Mouse (Mus musculus): ENCODE data around the gene Sipa1l2.

Gene Sipa1l2

GRCm38 (mm10) chr8:125569533-125570365, at the start of gene Sipa1l2:
Gene Sipa1l2, minus strand, starts transcription at chr8:125569808.
- in situ Hi-C loops (cut with MboI; ENCODE audit: low pct_unique_long_range_greater_than_20kb in 1 of 2, low sequenced_read_pairs in 2 of 2, unreplicated experiment in 1 of 2) = loop anchor here (5.0 to 10.0 kb wide), 2 partner anchors 298 to 385 kb away; no protein-coding TSS in a partner anchor

DNA sequence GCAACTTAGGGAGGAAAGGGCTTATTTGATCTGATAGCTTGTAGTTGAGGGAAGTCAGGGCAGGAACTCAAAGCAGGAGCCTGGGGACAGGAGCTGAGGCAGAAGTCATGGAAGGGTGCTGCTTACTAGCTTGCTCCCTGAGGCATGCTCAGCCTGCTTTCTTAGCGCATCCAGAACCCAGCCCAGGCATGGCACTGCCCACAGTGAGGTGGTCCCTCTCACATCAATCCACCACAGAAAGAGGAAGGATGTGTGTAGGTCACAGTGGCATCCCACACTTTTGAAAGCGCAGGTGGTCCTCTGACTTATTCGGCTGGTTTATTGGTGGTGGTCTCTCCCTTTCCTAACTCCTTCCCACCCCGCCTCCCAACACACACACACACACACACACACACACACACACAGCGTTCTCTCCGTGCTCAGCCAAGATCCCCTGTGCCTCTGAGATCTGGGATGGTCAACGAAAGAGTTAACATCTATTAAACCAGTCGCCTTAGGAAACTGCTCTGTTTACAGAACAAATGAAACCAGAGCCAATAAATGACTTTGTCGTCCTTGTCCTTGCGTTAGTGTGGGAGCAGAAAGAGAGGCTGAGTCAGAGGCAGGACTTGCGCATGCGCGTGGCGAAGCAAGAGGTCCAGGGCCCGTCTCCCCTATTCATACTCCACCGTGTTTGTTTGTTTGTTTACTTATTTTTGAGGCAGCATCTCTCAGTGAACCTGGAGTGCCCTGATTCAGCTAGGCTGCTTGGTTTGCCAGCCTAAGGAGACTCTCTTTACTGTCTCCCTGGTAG, 49.1 kb upstream of the Sipa1l2 start:
- in situ Hi-C loops (cut with MboI; ENCODE audit: low pct_unique_long_range_greater_than_20kb in 1 of 2, low sequenced_read_pairs in 2 of 2, unreplicated experiment in 1 of 2) = no loop called here

DNA sequence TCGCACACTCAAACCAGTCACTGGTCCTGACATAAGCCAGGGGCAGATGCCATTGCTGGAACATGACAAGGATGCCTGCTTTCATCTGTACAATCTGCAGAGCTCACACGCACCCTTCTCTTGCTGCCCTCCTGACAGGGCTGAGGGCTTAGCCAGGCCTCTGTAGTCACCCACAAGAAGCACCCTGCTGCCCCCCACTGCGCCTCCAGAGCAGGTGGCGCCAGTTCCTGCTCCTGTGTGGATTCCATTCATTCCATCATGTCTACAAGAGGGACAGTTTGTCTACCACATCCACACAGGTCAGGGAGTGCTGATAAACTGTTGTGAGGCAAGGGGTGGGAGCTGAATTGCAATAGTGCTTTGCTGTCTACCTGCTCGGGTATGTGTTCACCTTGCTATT, 47.3 kb upstream of the Sipa1l2 start:
- in situ Hi-C loops (cut with MboI; ENCODE audit: low pct_unique_long_range_greater_than_20kb in 1 of 2, low sequenced_read_pairs in 2 of 2, unreplicated experiment in 1 of 2) = no loop called here

DNA sequence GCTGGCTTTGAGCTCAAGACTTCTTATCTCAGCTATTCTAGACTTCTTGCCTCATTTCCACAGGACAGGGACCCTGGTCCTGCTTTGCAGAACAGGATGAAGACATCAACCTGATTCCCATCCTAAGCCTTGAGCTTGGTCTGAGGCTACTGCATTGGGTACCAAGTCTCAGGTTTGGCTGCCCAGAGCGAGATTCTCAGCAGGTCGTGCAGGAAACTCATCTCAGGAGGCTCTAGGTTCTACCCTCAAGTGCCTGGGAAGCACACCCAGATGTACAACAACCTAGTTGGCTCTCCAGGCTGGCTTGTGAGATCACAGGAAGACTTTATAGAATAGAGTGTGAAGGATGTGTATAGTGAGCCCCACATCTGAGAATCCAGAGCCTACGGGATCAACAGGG, 46.4 kb upstream of the Sipa1l2 start:
- in situ Hi-C loops (cut with MboI; ENCODE audit: low pct_unique_long_range_greater_than_20kb in 1 of 2, low sequenced_read_pairs in 2 of 2, unreplicated experiment in 1 of 2) = no loop called here

DNA sequence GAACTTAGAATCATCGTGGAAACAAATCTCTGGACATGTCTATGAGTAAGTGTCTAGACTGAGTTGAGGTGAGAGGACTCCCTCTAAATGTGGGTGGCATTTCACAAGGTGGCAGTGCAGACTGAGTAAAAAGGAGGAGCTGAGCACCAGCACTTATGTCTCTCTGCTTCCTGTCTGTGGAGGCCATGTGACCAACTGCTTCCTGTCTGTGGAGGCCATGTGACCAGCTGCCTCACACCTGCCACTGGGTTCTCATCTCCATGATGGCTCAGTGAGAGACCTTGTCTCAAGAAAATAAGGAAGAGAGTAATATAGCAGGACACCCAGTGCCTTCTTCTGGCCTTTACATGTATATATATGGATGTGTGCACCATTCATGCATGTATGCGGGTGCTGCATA, 43.9 kb upstream of the Sipa1l2 start:
- in situ Hi-C loops (cut with MboI; ENCODE audit: low pct_unique_long_range_greater_than_20kb in 1 of 2, low sequenced_read_pairs in 2 of 2, unreplicated experiment in 1 of 2) = no loop called here

DNA sequence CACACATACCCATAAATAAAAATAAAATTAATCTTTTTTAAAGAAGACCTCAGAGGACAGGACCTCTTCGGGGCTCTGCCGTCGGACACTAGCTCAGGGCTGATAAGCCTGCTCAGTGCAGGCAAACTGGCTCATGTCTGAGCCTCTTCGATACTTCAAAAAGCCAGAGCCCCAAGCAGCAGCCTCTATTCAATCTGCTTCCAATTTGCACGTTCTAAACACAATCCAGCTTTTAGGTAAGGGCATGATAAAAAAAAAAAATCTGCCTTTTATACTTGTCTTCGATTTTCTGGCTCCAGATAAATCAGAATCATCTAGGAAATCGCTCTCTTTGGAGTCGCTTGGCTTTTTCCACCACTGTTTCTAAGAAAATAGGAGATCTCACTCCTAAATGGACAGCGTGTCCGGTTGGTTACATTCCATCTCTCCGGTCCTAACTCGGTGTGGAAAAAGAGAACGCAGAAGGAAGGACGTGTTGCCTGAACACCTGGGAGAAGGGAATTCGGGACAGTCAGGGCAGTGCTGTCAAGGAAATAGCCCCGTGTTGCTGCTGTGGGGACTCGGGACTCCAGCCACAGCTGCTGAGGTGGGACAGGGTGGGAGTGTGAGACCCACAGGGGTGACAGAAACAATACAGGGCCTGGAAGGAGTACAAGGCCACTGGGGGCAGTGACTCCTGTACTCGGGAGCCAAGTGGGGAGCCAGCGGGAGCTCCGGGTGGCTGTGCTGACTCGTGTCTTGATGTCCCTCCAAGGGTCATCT, 42.4 kb upstream of the Sipa1l2 start:
- in situ Hi-C loops (cut with MboI; ENCODE audit: low pct_unique_long_range_greater_than_20kb in 1 of 2, low sequenced_read_pairs in 2 of 2, unreplicated experiment in 1 of 2) = no loop called here

DNA sequence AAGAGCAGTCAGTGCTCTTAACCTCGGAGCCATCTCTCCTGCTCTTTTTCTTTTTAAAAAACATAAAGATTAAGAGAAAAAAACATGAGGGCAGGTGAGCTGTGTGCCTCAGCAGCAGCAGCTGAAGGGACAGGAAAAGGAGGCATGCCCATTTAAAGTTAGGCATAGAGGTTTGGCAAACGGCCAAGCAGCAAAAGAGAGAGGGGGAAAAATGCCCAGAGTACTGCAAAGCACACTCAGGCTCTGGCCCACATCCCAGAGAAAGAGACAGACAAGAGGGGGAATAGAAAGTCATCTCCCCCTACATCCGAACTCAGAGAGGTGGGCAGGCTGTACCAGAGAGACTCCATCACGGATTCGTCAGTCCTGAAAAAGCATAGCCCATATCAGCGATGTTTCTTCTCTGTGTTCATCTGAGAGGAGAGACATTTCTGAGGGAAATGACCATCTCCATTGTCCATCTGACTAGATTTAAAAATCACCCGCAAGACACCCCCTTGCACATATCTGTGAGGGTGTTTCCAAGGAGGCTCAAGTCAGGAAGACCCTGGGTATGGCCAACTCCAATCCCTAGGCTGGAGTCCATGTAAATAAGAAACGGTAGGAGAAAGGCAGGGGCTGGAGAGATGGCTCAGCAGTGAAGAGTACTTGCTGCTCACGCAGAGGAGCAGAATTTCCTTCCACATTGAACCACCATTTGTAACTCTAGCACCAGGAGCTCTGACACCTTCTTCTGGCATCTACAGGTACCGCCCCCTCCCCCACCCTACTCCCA, 41.6 kb upstream of the Sipa1l2 start:
- in situ Hi-C loops (cut with MboI; ENCODE audit: low pct_unique_long_range_greater_than_20kb in 1 of 2, low sequenced_read_pairs in 2 of 2, unreplicated experiment in 1 of 2) = no loop called here

DNA sequence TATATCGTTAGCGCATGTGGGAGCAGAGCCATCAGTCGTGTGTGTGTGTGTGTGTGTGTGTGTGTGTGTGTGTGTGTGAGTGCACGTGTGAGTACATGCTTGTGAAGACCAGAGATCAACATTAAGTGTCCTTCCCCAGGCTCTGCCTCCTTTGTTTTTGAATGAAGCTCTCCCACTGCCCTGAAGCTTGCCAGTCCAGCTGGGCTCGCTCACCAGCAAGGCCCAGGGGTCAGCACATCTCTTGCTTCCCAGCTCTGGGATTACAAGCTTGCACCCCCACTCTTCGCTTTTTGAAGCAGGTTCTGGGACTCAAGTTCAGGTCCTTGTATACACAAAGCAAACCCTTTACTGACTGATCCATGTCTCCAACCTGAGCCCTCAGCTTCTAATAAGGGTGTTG, 40.1 kb upstream of the Sipa1l2 start:
- in situ Hi-C loops (cut with MboI; ENCODE audit: low pct_unique_long_range_greater_than_20kb in 1 of 2, low sequenced_read_pairs in 2 of 2, unreplicated experiment in 1 of 2) = no loop called here

GRCm38 (mm10) chr8:125607714-125608223, 38.2 kb upstream of the Sipa1l2 start:
- in situ Hi-C loops (cut with MboI; ENCODE audit: low pct_unique_long_range_greater_than_20kb in 1 of 2, low sequenced_read_pairs in 2 of 2, unreplicated experiment in 1 of 2) = no loop called here

DNA sequence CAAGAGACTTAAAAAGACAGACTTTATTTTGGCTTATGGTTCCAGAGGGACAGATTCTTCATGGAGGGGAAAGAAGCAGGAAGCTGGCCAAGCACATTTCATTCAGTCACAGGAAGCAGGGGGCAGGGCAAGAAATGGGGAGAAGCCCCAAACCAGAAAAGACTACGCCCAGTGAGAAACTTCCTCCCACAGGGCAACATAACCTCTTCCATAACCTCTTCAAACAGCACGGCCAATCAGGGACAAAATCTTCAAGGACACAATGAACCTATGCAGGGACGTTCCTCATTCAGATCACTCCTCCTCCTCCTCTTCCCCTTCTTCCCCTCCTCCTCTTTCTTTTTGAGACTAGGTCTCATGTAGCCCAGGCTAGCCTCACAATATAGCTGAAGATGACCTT, 37.3 kb upstream of the Sipa1l2 start:
- in situ Hi-C loops (cut with MboI; ENCODE audit: low pct_unique_long_range_greater_than_20kb in 1 of 2, low sequenced_read_pairs in 2 of 2, unreplicated experiment in 1 of 2) = no loop called here

DNA sequence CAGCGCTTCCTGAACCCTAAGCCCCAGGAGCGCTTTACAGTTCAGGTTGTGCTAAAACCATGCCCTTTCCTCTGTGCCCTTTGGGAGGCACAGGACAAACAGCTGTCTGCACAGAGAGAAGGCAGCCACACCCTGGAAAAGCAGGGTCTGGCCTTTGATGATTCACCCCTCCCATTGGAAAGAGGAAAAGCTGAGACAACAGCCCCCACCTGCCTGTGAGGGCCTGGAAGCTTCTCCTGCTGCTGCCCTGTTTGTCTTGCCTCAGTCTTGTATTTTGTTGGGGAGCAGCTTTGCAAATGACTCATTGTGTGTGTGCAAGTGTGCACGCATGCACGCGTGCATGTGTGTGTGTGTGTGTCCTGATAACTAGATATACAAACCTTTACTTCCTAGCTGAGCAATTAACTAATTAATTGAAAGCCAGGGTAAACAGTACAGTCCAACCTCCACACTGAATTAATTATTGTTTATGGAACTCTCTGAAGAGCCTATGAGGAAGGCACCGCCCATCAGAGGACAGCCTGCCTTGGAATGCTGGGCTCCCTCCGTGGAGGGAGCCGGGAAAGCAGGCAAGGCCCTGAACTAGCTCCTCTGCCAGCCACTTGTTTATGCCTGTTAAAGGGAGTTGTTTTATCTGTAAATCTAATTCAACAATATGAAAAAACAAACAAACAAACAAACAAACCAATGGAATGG, 35.4 kb upstream of the Sipa1l2 start:
- in situ Hi-C loops (cut with MboI; ENCODE audit: low pct_unique_long_range_greater_than_20kb in 1 of 2, low sequenced_read_pairs in 2 of 2, unreplicated experiment in 1 of 2) = no loop called here

DNA sequence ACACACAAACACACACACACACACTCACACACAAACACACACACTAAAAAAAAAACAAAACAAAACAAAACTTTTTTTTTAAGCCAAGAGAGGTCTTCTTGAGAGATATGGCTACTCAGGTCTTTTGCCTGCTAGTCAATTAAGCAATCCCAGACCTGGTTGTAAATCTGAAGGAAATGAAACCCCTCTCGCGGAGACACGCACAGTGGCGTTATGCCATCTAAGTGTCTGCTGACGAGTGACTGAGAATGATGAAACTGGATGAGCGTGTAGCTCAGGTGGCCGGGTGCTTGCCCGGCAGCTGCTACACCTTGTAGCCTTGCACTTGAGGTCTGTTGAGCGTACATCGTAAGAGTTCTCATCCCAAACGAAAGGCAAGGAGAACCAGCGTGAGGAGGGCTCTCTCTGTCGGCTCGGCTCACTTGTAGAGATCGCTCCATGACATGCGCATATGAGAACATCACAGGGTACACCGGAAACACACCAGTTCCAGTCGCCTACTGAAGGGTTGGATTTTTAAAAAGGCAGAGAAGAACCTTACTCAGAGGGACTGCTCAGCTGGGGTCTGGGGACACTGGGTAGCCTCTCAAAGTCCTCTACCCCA, 34.7 kb upstream of the Sipa1l2 start:
- in situ Hi-C loops (cut with MboI; ENCODE audit: low pct_unique_long_range_greater_than_20kb in 1 of 2, low sequenced_read_pairs in 2 of 2, unreplicated experiment in 1 of 2) = no loop called here

DNA sequence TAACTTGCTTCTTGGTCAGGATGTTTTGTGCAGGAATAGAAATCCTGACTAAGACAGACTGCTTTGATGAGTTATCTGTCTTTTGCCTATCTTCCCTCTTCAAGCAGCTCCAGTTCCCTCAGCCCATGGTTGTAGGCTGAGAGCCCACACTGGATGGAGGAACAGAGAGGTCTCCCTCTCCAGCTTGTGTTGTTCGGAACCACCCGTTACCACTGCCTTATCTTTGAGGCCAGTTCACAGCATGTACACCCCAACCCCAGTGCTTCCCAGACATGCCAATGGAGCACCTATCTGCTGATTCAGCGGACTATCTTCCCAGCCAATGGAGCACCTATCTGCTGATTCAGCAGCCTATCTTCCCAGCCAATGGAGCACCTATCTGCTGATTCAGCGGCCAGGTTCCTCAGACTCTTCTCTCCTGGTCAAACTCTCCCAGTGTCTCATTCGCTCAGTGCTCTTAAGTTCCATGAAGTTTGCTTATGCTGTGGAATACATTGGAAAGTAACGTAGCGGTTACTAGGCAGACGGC, 33.8 kb upstream of the Sipa1l2 start:
- in situ Hi-C loops (cut with MboI; ENCODE audit: low pct_unique_long_range_greater_than_20kb in 1 of 2, low sequenced_read_pairs in 2 of 2, unreplicated experiment in 1 of 2) = no loop called here

DNA sequence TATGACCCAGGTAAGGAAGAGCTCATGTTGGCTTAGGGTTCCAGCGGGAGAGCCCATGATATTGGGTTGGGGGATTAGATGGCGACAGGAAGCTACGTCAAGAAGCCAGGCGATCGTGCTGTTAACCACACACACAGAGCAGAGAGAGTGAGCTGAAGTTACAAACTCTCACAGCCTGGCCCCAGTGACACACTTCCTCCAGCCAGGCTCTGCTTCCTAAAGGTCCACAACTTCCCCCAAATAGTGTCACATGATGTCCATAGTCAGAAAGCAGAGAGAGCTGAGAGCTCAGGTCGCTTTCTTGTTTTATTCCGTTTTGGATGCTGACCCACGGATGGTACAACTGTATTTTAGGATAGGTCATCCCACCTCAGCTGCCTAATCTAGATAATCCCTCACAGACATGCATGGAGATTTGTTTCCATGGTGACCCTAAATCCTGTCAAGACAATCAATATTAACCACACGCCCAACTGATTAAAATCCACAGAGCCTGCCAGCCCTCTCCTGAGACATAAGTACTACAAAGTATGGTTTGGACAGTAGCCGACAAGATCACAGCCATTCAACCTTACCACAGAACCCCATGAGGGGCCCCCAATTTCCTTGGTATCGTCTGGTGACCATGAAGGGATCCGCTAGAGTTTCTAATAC, 30.6 kb upstream of the Sipa1l2 start:
- in situ Hi-C loops (cut with MboI; ENCODE audit: low pct_unique_long_range_greater_than_20kb in 1 of 2, low sequenced_read_pairs in 2 of 2, unreplicated experiment in 1 of 2) = no loop called here

- in situ Hi-C loops (cut with MboI; ENCODE audit: low pct_unique_long_range_greater_than_20kb in 1 of 2, low sequenced_read_pairs in 2 of 2, unreplicated experiment in 1 of 2) = no loop called here
Observed at GRCm38 (mm10) chr8:125595571-125596508, 26.2 kb upstream of the Sipa1l2 start.

- in situ Hi-C loops (cut with MboI; ENCODE audit: low pct_unique_long_range_greater_than_20kb in 1 of 2, low sequenced_read_pairs in 2 of 2, unreplicated experiment in 1 of 2) = no loop called here
Observed at GRCm38 (mm10) chr8:125590363-125590762, 20.8 kb upstream of the Sipa1l2 start.

Measured in mouse embryonic stem cell (cell line).